ENCODE assay signal across 21 mouse cellular contexts in genomic region chr13:41483966-41484365, GRCm38 (mm10). TPM values are rescaled to one million over a fixed set of nuclear protein-coding genes. Genes with fewer than 3 reads are reported as not detected.
DNase-seq lines count a peak whose midpoint lies in the region; TF ChIP-seq lines count a peak whose summit lies in the region.
"Had no signal": no experiment of that assay in that cellular context is flagged by ENCODE, and none has a peak within 500 bp of the region (broad histone marks: within the 10 kb centered on the region; RNA-seq: fewer than 3 reads in every experiment).

No protein-coding gene starts in this region.

- peaks cover 10% of the 10 kb centered on the region for H3K4me1 ChIP-seq in bone marrow, adult 2 months (ENCODE audit: control insufficient read depth, insufficient read depth, low read length)
- H3K4me1 ChIP-seq in kidney, adult 2 months (ENCODE audit: control insufficient read depth, insufficient read depth, low read length), result no peaks in the 10 kb centered on the region

- H3K27ac ChIP-seq in bone marrow, adult 2 months (ENCODE audit: control insufficient read depth, insufficient read depth, low read depth, low read length, poor library complexity), result peak overlapping the region; percentile 74
- no peak overlapping the region for H3K27ac ChIP-seq in kidney, adult 2 months (ENCODE audit: insufficient read depth, low read depth, low read length)
- H3K27ac ChIP-seq: embryonic facial prominence, embryonic 13.5 days; forebrain, embryonic 12.5 days; hindbrain, postnatal 0 days; kidney, embryonic 15.5 days had no signal

- no peaks in the 10 kb centered on the region for H3K27me3 ChIP-seq in kidney, adult 2 months (replicated peaks; ENCODE audit: control insufficient read depth, insufficient read depth, low read length)
- H3K27me3 ChIP-seq: embryonic facial prominence, embryonic 13.5 days; forebrain, embryonic 12.5 days; kidney, embryonic 15.5 days had no signal

- H3K4me3 ChIP-seq in bone marrow, adult 2 months (replicated peaks; ENCODE audit: control insufficient read depth, low read depth, low read length), result no peak overlapping the region
- no peak overlapping the region for H3K4me3 ChIP-seq in kidney, adult 2 months (ENCODE audit: insufficient read depth, low read depth, low read length)
- H3K4me3 ChIP-seq: embryonic facial prominence, embryonic 13.5 days; forebrain, embryonic 12.5 days; heart, embryonic 12.5 days; kidney, embryonic 15.5 days had no signal

- TF ChIP-seq POLR2A in bone marrow, adult 2 months (IDR thresholded peaks at IDR 0.05; ENCODE audit: borderline replicate concordance, control insufficient read depth, low read depth, low read length), result no peak
- no peak for TF ChIP-seq POLR2A in kidney, adult 2 months (IDR thresholded peaks at IDR 0.05; ENCODE audit: low read depth, low read length)

- DNase-seq in lung, postnatal 36 days, result peak; percentile 47
- no peak for DNase-seq in lung, postnatal 14 days
- DNase-seq in CD4-positive, CD25-positive, alpha-beta regulatory T cell, adult 2 months (ENCODE audit: low read depth, low spot score), result peak; percentile 60
- peak; percentile 55 for DNase-seq in naive thymus-derived CD4-positive, alpha-beta T cell, adult 2 months (ENCODE audit: low read depth)
- DNase-seq in kidney, adult 2 months, result no peak
- DNase-seq in urinary bladder, adult 2 months (ENCODE audit: low spot score), result no peak
- no peak for DNase-seq in cerebellum, adult 11-12 months
- DNase-seq: adrenal gland, adult 8-10 months; cerebellum, adult 18-20 months; gastrocnemius, postnatal 36 days; layer of hippocampus, postnatal 36 days; liver; lung, adult 2 months; retina, postnatal 1 day; thymus, postnatal 25 days had no signal

- 50% methylated on average over 7 of the region's 7 CpGs for whole genome bisulfite sequencing in bone marrow, adult 2 months
- WGBS in kidney, adult 2 months, result 91% methylated on average over 7 of the region's 7 CpGs

- no peak for TF ChIP-seq CTCF in bone marrow, adult 2 months (IDR thresholded peaks at IDR 0.05; ENCODE audit: control insufficient read depth, insufficient read depth, low read length)
- TF ChIP-seq CTCF in kidney, adult 2 months (conservative IDR thresholded peaks at IDR 0.05; ENCODE audit: insufficient read depth, insufficient read length, low read depth, low read length), result no peak

- H3K36me3 ChIP-seq in kidney, adult 2 months (ENCODE audit: control insufficient read depth, insufficient read depth, low read length), result no peaks in the 10 kb centered on the region
- H3K36me3 ChIP-seq: embryonic facial prominence, embryonic 13.5 days; forebrain, embryonic 12.5 days; heart, embryonic 12.5 days; kidney, embryonic 15.5 days had no signal

RNA-seq across cellular contexts. Expression of gene Nedd9, which starts 3.2 kb away (rescaled TPM):
- polyA plus RNA-seq in bone marrow, adult 2 months (2011; ENCODE audit: insufficient read depth, insufficient read length, low replicate concordance, missing spikeins), result 10.9 and 26.5 TPM in 2 replicates
- polyA plus RNA-seq in kidney, adult 2 months (2012; rRNA removed), result 24.0 and 24.7 TPM in 2 replicates
- polyA plus RNA-seq in urinary bladder, adult 2 months (2012; rRNA removed), result 13.4 and 15.4 TPM in 2 replicates

Comparison
In these comparisons a context has a peak if more than half of its experiments do, and no peak if none do; other contexts are left out.
1. DNase-seq: peak in lung, postnatal 36 days (single experiment), CD4-positive, CD25-positive, alpha-beta regulatory T cell, adult 2 months (single experiment) and naive thymus-derived CD4-positive, alpha-beta T cell, adult 2 months (single experiment); none in lung, postnatal 14 days (single experiment), kidney, adult 2 months (single experiment), urinary bladder, adult 2 months (single experiment) and cerebellum, adult 11-12 months (single experiment).